Mouse (Mus musculus) spleen, adult 2 months (tissue): ENCODE results near the gene Olfr1491. TPM values are rescaled to one million over a fixed set of nuclear protein-coding genes. Genes with fewer than 3 reads are reported as not detected.

Experiments used
- DNase-seq, 2 experiments: peaks; one replicate each; pipeline versions ENCODE4 v3.0.0 to v3.0.0-alpha.2; 2012 to 2021; ENCODE audit warnings: low spot score in 2 of 2, low read depth in 1 of 2
- H3K27ac ChIP-seq: fragments of 200-500 bp; 2 replicates; pipeline ENCODE4 v1.5.1; 2012; ENCODE audit warnings: low read length, inconsistent platforms; ENCODE audit not compliant: insufficient read depth
- H3K27me3 ChIP-seq: fragments of 200-500 bp; 2 replicates; pipeline ENCODE4 v1.6.1; 2012; ENCODE audit warnings: mild to moderate bottlenecking, moderate library complexity, low read length, inconsistent platforms; ENCODE audit not compliant: control insufficient read depth, insufficient read depth
- H3K36me3 ChIP-seq: fragments of 200-500 bp; 2 replicates; pipeline ENCODE4 v1.6.1; 2012; ENCODE audit warnings: mild to moderate bottlenecking, low read length, inconsistent platforms; ENCODE audit not compliant: control insufficient read depth, insufficient read depth
- H3K4me1 ChIP-seq: fragments of 200-500 bp; 2 replicates; pipeline ENCODE4 v1.6.1; 2011; ENCODE audit warnings: inconsistent platforms; ENCODE audit not compliant: control insufficient read depth, insufficient read depth, insufficient read length
- H3K4me3 ChIP-seq: fragments of 200-500 bp; 2 replicates; pipeline ENCODE4 v1.5.1; 2011; ENCODE audit warnings: mild to moderate bottlenecking, inconsistent platforms; ENCODE audit not compliant: insufficient read depth, insufficient read length; ENCODE audit errors: extremely low read depth
- CTCF ChIP-seq: fragments of 200-500 bp; IDR thresholded peaks from 2 replicates; pipeline ENCODE4 v1.5.1; 2011; ENCODE audit warnings: mild to moderate bottlenecking, inconsistent platforms; ENCODE audit not compliant: insufficient read depth, insufficient read length, insufficient replicate concordance; ENCODE audit errors: extremely low read depth
- POLR2A ChIP-seq: fragments of 200-500 bp; IDR thresholded peaks from 2 replicates; pipeline ENCODE4 v1.6.1; 2011; ENCODE audit warnings: low read depth, low read length, inconsistent platforms
- WGBS: fragments of 180-500 bp; shearing (Covaris S2); methylation state at CpG from one replicate; pipeline ENCODE4 v1.1.7; 2018; 5-methylcytosine and 5-hydroxymethylcytosine counted together
- polyA plus RNA-seq: library from polyadenylated mRNA; depleted of rRNA; stranded (reverse); fragments of >200 nt; gene quantifications from 2 replicates; pipeline ENCODE4 v1.2.3, GENCODE M21; 2012; rRNA removed

The Olfr1491 gene
- polyA plus RNA-seq: not detected in 2 replicates

DNA sequence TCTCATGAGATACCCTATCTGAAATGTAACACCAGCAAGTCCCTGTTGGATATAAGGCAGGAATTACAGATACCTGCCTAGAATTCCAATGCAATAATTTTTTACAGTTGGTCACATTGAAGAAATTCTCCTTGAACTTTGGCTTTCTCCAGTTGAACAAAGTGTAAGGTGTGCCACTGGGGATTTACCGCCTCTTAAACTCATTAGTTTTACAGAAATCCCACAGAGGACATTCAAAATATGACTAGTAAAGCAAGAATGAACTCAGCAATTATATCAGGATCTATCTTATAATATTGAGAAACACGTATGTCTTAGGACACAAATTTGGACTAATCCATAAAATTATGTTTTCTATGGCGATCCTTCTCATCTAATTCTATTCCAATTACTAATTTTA, at the start of gene Olfr1491:
Gene Olfr1491 (plus strand): TSS at position 301 of the 400 bp plus-strand sequence.
- WGBS: 75% methylated on average over 3 of the region's 3 CpGs
- no peak for DNase-seq

DNA sequence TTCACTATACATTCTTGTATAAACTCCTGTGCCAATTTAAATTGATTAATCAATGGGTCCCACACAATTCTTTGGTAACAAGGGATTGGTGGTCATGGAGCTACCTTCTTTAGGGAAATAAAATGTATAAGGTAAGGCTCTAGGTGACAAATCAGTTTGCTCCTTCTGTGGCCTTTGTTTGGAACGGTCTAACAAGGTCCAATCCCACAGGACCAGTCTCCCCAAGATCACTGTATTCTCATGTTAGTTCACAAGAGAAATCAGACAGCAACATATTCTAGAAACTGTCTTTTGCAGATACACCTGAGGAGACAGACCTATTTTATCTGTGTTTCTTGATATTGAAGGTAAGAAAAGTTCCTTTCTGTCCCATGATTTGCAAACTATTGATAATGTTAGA, 46.3 kb upstream of the Olfr1491 start, which contains the start of gene Olfr1490:
Gene Olfr1490 (plus strand): TSS at position 301 of the 400 bp plus-strand sequence.
- H3K27me3 ChIP-seq: no peaks in the 10 kb centered on the region
- TF ChIP-seq POLR2A: no peak
- TF ChIP-seq CTCF: no peak
- H3K27ac ChIP-seq: no peak within 1 kb of the TSS
- 73% methylated on average over 1 of the region's 1 CpGs for WGBS
- no peak for DNase-seq
- H3K4me1 ChIP-seq: no peaks in the 10 kb centered on the region
- H3K36me3 ChIP-seq: no peaks in the 10 kb centered on the region
- H3K4me3 ChIP-seq: no peak within 1 kb of the TSS

More for the DNA sequence above, at the start of gene Olfr1491:
- Histone ChIP-seq H3K4me3 (no peak within 1 kb of the TSS), H3K4me1 (no peaks in the 10 kb centered on the region), H3K36me3 (no peaks in the 10 kb centered on the region), H3K27ac (no peak within 1 kb of the TSS), H3K27me3 (no peaks in the 10 kb centered on the region)
- TF ChIP-seq POLR2A: no peak
- TF ChIP-seq CTCF: no peak

DNA sequence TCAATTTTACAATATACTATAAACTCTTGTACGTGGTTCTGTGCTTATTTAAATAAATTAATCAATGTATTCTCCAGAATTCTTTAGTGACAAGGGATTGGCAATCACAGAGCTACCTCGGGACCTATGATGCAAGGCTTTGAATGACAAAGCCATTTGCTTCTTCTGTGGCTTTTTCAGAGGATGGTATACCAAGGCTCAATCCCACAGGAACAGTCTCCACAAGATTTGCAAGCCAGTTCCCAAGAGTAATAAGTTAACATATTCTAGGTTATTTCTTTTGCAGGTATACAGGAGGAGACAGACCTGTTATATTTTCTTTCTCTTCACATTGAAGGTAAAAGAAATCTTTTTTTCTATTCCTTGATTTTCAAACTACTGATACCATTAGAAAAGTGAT, 25.9 kb downstream of the Olfr1491 start, which contains the start of gene Olfr1493-ps1:
Gene Olfr1493-ps1 (plus strand): TSS at position 301 of the 400 bp plus-strand sequence.
- WGBS: 48% methylated on average over 2 of the region's 2 CpGs
- no peaks in the 10 kb centered on the region for H3K36me3 ChIP-seq
- no peak within 1 kb of the TSS for H3K4me3 ChIP-seq
- no peaks in the 10 kb centered on the region for H3K27me3 ChIP-seq
- TF ChIP-seq POLR2A: no peak
- TF ChIP-seq CTCF: no peak
- no peaks in the 10 kb centered on the region for H3K4me1 ChIP-seq
- no peak within 1 kb of the TSS for H3K27ac ChIP-seq
- DNase-seq: no peak

- Histone ChIP-seq H3K4me3 (no peak within 1 kb of the TSS), H3K4me1 (no peaks in the 10 kb centered on the region), H3K27ac (no peak within 1 kb of the TSS), H3K36me3 (no peaks in the 10 kb centered on the region), H3K27me3 (no peaks in the 10 kb centered on the region)
- TF ChIP-seq CTCF: no peak
- no peak for TF ChIP-seq POLR2A
- 89% methylated on average over 4 of the region's 4 CpGs for WGBS
- no peak for DNase-seq
Measured at GRCm38 (mm10) chr19:13739428-13739827, 42.4 kb downstream of the Olfr1491 start, which contains the start of gene Olfr1494. TSS of gene Olfr1494 (plus strand) at chr19:13739728.

DNA sequence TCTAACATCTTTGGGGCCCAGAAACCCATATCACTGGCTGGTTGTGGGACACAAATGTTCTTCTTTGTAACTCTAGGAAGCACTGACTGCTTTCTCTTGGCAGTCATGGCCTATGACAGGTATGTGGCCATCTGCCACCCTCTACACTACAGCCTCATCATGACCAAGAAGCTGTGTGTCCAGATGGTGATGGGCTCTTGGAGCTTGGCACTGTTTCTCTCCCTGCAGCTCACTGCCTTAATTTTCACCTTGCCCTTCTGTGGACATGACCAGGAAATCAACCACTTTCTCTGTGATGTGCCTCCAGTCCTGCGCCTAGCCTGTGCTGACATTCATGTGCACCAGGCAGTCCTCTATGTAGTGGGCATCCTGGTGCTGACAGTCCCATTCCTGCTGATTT, 52.3 kb downstream of the Olfr1491 start:
- Histone ChIP-seq H3K36me3 (no peaks in the 10 kb centered on the region), H3K4me1 (no peaks in the 10 kb centered on the region), H3K27me3 (no peaks in the 10 kb centered on the region), H3K27ac (no peak overlapping the region), H3K4me3 (no peak overlapping the region)
- WGBS: 68% methylated on average over 1 of the region's 1 CpGs
- TF ChIP-seq POLR2A (no peak), CTCF (no peak)
- DNase-seq: no peak

Other genes starting within 250 kb of the Olfr1491 start
- not detected in 2 replicates for gene Olfr1472, start 241.2 kb upstream of the Olfr1491 start, polyA plus RNA-seq
- gene Olfr1474, start 227.7 kb upstream of the Olfr1491 start, polyA plus RNA-seq: not detected in 2 replicates
- not detected in 2 replicates for gene Olfr1475, start 217.1 kb upstream of the Olfr1491 start, polyA plus RNA-seq
- gene Olfr1477, start 196.7 kb upstream of the Olfr1491 start, polyA plus RNA-seq: not detected in 2 replicates
- not detected in 2 replicates for gene Olfr1480, start 169.4 kb upstream of the Olfr1491 start, polyA plus RNA-seq
- gene Olfr1484, start 113.8 kb upstream of the Olfr1491 start, polyA plus RNA-seq: not detected in 2 replicates
- gene Olfr1487, start 79.9 kb upstream of the Olfr1491 start, polyA plus RNA-seq: not detected in 2 replicates
- not detected in 2 replicates for gene Olfr1489, start 65.6 kb upstream of the Olfr1491 start, polyA plus RNA-seq
- gene Olfr1490, start 46.2 kb upstream of the Olfr1491 start, polyA plus RNA-seq: not detected in 2 replicates
- gene Olfr1493-ps1, start 26.0 kb downstream of the Olfr1491 start, polyA plus RNA-seq: not detected in 2 replicates
- gene Olfr1494, start 42.5 kb downstream of the Olfr1491 start, polyA plus RNA-seq: not detected in 2 replicates
- not detected in 2 replicates for gene Olfr1495, start 67.3 kb downstream of the Olfr1491 start, polyA plus RNA-seq
- not detected in 2 replicates for gene Olfr1496, start 80.6 kb downstream of the Olfr1491 start, polyA plus RNA-seq
- gene Olfr1497, start 100.9 kb downstream of the Olfr1491 start, polyA plus RNA-seq: not detected in 2 replicates
- gene Olfr1499, start 122.2 kb downstream of the Olfr1491 start, polyA plus RNA-seq: not detected in 2 replicates
- gene Olfr1500, start 133.2 kb downstream of the Olfr1491 start, polyA plus RNA-seq: not detected in 2 replicates
- gene Olfr1501, start 153.4 kb downstream of the Olfr1491 start, polyA plus RNA-seq: not detected in 2 replicates
- gene Olfr1502, start 164.5 kb downstream of the Olfr1491 start, polyA plus RNA-seq: not detected in 2 replicates
- gene Olfr1504, start 200.7 kb downstream of the Olfr1491 start, polyA plus RNA-seq: not detected in 2 replicates
- not detected in 2 replicates for gene Olfr1505, start 216.3 kb downstream of the Olfr1491 start, polyA plus RNA-seq